Mouse (Mus musculus): ENCODE measurements around the gene Cd276. TPM values are rescaled to one million over a fixed set of nuclear protein-coding genes. Genes with fewer than 3 reads are reported as not detected.

Cd276 gene
- polyA plus RNA-seq, 1 experiment, result 64.1 TPM

DNA sequence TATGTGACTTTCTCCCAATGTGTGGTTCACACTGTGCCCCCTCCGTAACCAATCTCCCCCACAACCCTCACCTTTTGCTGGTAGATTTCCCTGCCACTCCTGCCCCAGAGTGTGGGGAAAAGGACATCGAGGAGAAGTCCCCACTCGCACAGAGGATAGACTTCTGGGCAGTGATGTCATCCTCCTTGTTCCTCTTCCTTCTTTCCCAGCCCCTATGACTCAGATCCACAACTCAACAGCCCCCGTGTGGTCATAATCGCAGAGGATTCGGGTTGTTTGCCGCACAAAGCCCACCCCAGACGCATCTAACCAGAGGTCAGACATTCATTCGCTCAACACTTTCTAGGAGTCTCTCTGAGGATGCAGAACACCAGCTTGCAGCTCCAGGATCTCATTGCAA is 3.2 kb downstream of the Cd276 start:
- no peak overlapping the region for H3K4me3 ChIP-seq (ENCODE audit: insufficient read depth, low read length)
- peaks cover 19% of the 10 kb centered on the region for H3K4me1 ChIP-seq (ENCODE audit: control insufficient read depth, insufficient read depth, low read length)
- no peak for TF ChIP-seq CTCF (IDR thresholded peaks at IDR 0.05; ENCODE audit: borderline replicate concordance, insufficient read depth, low read length)
- no peak for TF ChIP-seq POLR2A (IDR thresholded peaks at IDR 0.05; ENCODE audit: low read depth, low read length)
- no peak overlapping the region for H3K27ac ChIP-seq (ENCODE audit: insufficient read depth, low read length)

DNA sequence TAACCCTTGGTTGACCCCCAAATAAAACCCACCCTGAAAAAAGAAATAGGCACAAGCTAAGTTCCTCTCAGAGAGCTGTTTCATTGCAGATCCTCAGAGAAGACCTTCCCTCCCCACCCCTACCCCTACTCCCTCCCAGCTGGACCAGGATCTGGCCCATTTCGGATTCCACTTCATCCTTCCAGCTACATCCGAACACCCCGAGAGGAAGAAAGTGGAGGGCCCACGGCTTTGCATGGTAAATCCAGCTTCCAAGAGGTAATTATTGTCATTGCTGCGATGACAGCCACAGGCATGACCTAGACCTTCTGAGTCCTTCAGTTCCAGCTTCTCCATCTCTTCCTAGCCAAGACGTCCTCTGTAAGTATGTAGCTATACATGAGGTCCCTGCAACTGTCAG is 4.3 kb downstream of the Cd276 start:
- no peak overlapping the region for H3K4me3 ChIP-seq (ENCODE audit: insufficient read depth, low read length)
- no peak overlapping the region for H3K27ac ChIP-seq (ENCODE audit: insufficient read depth, low read length)
- peaks cover 20% of the 10 kb centered on the region for H3K4me1 ChIP-seq (ENCODE audit: control insufficient read depth, insufficient read depth, low read length)
- no peak for TF ChIP-seq POLR2A (IDR thresholded peaks at IDR 0.05; ENCODE audit: low read depth, low read length)
- TF ChIP-seq CTCF (IDR thresholded peaks at IDR 0.05; ENCODE audit: borderline replicate concordance, insufficient read depth, low read length), result no peak

DNA sequence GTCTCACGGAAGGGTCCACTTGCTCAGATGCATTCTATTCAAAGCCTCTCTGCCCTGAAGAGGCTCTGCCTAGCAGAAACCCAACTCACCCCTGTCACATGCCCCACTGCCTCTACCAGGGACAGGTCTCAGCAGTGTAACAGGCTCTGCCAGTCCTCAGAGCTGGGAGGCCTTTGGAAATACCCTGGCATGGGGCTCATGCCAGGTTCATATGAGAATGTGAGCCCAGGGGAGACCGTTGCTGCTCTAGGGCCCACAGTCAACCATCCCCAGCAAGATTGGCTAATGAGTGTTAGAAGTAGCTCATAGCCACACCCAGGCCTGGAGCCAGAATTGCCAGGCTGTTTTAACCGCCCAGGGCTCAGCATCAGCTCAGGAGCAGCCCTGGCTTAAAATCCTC is 5.5 kb downstream of the Cd276 start:
- H3K4me1 ChIP-seq (ENCODE audit: control insufficient read depth, insufficient read depth, low read length), result peaks cover 18% of the 10 kb centered on the region
- no peak overlapping the region for H3K4me3 ChIP-seq (ENCODE audit: insufficient read depth, low read length)
- H3K27ac ChIP-seq (ENCODE audit: insufficient read depth, low read length), result no peak overlapping the region
- TF ChIP-seq POLR2A (IDR thresholded peaks at IDR 0.05; ENCODE audit: low read depth, low read length) (no peak), CTCF (IDR thresholded peaks at IDR 0.05; ENCODE audit: borderline replicate concordance, insufficient read depth, low read length) (no peak)

DNA sequence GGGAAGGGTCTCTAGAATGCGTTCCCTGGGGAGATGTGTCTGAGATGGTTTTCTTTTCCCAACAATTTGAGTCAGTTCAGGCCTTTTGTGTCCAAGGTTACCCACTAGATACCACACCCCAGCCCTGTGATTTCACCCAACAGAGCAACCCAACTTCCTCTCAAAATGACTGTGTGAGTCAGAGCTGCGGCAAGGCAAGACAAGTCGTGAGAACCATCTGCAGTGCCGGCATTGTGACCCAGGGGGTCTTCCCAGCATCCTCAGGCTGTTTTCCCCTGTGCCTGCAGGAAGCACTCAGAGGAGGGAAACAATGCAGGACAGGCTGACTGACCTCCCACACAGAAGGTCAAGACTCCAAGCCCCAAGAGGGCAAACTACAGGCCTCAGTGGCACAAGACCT is 6.3 kb downstream of the Cd276 start:
- H3K4me3 ChIP-seq (ENCODE audit: insufficient read depth, low read length), result no peak overlapping the region
- peak overlapping the region; percentile 53; the same call in 1 of the 2 replicates for H3K27ac ChIP-seq (ENCODE audit: insufficient read depth, low read length)
- peaks cover 18% of the 10 kb centered on the region for H3K4me1 ChIP-seq (ENCODE audit: control insufficient read depth, insufficient read depth, low read length)
- TF ChIP-seq CTCF (IDR thresholded peaks at IDR 0.05; ENCODE audit: borderline replicate concordance, insufficient read depth, low read length) (no peak), POLR2A (IDR thresholded peaks at IDR 0.05; ENCODE audit: low read depth, low read length) (no peak)

DNA sequence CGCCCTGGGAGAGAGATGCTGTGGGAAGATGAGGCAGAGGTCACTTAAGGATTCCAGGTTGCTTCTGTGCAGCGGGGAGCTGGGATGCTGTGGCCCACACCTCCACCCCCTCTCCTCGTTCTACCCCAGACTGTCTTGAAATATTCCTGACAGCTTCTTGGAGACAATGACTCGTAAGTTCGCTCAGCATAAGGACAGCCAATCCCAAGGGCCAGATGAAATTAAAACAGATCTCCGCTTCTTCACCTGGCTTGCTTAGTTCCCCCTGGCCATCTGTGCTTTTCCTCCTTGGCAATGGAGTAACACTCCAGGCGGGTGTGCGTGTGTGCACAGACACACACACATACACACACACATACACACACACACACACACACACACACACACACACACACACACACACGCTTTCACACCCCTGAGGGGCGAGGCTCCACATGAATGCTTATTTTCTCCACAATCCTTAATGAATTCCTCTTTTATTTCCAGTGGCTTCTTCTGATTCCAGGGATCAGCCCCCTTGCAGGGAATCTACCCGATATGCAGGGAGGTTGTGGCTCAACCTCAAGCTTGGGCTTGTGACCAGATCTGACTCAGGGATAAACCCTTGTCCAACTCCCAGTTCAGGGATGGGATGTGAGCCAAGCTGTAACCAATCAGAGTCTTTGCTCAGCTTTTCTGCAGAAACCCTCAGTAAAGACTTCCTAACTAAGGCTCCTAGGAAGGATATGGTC is 8.4 kb downstream of the Cd276 start:
- TF ChIP-seq POLR2A (IDR thresholded peaks at IDR 0.05; ENCODE audit: low read depth, low read length), result no peak
- no peak for TF ChIP-seq CTCF (IDR thresholded peaks at IDR 0.05; ENCODE audit: borderline replicate concordance, insufficient read depth, low read length)
- peaks cover 22% of the 10 kb centered on the region for H3K4me1 ChIP-seq (ENCODE audit: control insufficient read depth, insufficient read depth, low read length)

DNA sequence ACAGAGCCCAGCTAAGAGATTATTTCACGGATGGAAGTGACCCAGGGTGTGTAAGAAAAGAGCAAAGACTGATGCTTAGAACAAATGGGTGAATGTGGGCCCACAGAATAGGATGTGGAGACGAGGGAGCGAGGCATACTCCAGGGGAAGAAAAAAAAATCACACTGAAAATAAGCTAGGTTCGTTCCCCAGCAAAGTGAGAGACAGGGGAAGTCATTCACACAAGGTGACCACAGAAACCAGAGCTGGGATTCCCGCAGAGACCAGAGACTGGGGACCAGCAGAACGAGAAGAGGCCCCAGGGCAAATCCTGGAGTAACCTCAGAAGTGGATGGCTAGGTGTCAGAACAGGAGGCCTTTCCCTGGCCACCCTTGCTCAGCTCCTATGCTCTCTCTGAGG is 9.8 kb downstream of the Cd276 start:
- no peak for TF ChIP-seq POLR2A (IDR thresholded peaks at IDR 0.05; ENCODE audit: low read depth, low read length)
- TF ChIP-seq CTCF (IDR thresholded peaks at IDR 0.05; ENCODE audit: borderline replicate concordance, insufficient read depth, low read length), result no peak
- no peak overlapping the region for H3K4me3 ChIP-seq (ENCODE audit: insufficient read depth, low read length)
- H3K4me1 ChIP-seq (ENCODE audit: control insufficient read depth, insufficient read depth, low read length), result peaks cover 26% of the 10 kb centered on the region
- H3K27ac ChIP-seq (ENCODE audit: insufficient read depth, low read length), result no peak overlapping the region

More for the DNA sequence above, 8.4 kb downstream of the Cd276 start:
- H3K27ac ChIP-seq (ENCODE audit: insufficient read depth, low read length), result peak overlapping the region; percentile 55
- H3K4me3 ChIP-seq (ENCODE audit: insufficient read depth, low read length), result no peak overlapping the region

DNA sequence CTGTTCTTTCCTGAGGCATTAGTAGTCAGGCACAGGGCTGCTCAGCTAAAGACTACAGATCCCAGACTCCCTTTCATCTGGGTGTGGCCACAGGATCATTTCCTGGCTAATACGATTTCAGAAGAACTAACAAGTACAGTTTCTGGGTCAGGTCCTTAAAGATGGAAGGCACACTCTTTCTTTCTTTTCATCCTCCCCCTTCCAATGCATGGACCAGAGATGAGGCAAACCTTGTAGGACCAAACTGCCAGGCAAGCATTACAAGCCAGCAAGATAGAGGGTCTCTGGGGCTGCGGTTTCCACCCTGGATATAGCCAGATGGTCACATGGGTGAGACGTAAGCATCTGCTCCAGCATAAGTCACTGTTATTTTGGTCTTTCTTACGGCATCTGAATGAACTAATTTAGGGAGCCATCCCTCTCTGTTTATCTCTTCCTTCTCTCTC is 10.3 kb downstream of the Cd276 start:
- TF ChIP-seq CTCF (IDR thresholded peaks at IDR 0.05; ENCODE audit: borderline replicate concordance, insufficient read depth, low read length), result no peak
- Histone ChIP-seq H3K27ac (ENCODE audit: insufficient read depth, low read length) (no peak overlapping the region), H3K4me3 (ENCODE audit: insufficient read depth, low read length) (no peak overlapping the region), H3K4me1 (ENCODE audit: control insufficient read depth, insufficient read depth, low read length) (peaks cover 26% of the 10 kb centered on the region)

DNA sequence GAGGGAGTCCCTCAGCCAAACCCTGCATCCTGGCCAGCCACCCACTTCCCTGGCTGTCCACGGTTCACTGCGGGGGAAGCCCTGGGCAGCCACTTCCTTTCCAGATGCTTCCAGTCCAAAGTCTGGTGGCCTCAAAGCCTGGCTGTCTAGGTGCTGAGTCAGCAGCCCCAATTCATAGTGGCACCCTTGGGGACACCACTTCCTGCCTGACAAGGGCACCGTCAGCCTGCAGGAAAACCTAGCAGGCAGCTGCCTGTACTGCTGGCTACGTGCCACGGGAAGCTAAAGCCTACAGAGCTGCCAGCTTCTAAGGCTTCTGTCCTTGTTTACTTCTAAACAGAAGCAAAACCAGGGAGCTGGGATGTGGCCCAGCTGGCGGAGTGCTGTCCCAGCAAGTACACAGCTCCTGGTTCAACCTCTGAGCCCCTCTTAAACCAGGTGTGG is 13.3 kb downstream of the Cd276 start:
- no peak overlapping the region for H3K4me3 ChIP-seq (ENCODE audit: insufficient read depth, low read length)
- H3K4me1 ChIP-seq (ENCODE audit: control insufficient read depth, insufficient read depth, low read length), result peaks cover 11% of the 10 kb centered on the region; the same call in 1 of the 2 replicates
- TF ChIP-seq POLR2A (IDR thresholded peaks at IDR 0.05; ENCODE audit: low read depth, low read length) (no peak), CTCF (IDR thresholded peaks at IDR 0.05; ENCODE audit: borderline replicate concordance, insufficient read depth, low read length) (no peak)
- H3K27ac ChIP-seq (ENCODE audit: insufficient read depth, low read length), result no peak overlapping the region

DNA sequence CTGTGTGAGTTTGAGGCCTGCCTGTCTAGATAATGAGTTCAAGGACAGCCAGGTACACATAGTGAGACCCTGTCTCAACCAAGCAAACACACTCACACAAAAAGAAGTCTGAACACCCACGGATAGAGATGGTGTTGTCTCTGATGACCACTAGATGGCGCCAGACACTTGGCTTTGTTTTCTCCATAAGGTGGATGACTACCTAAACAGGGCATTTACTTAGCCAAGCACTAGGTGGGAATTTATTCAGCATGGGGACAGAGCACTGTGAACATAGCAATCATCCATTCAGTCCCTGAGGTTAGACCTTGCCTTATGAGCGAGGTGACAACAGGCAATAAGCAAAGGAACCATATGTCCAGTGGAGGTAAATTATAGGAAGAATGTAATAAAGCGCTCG is 15.4 kb downstream of the Cd276 start:
- TF ChIP-seq CTCF (IDR thresholded peaks at IDR 0.05; ENCODE audit: borderline replicate concordance, insufficient read depth, low read length), result peak; percentile 26; the same call in 1 of the 2 replicates
- no peak for TF ChIP-seq POLR2A (IDR thresholded peaks at IDR 0.05; ENCODE audit: low read depth, low read length)
- peaks cover 8% of the 10 kb centered on the region; the same call in 1 of the 2 replicates for H3K4me1 ChIP-seq (ENCODE audit: control insufficient read depth, insufficient read depth, low read length)
- H3K4me3 ChIP-seq (ENCODE audit: insufficient read depth, low read length), result no peak overlapping the region

DNA sequence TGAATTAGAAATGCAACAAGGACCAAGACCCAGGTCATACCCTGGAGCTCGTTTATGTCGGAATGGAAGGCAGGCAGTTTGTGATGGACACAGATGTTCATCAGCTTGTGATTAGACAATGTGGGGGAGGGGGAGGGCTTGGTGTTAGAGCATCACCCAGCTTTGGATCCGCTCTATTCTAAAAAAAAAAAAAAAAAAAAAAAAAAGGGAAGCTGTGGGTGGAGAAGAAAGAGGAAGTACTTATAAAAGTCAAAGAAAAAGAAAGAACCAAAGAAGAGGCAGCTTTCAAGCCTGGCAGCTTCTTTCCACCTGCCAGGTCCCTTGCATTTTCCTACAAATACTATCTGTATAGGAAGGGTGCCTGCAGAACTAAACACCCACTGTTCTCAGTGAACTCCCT is 17.5 kb downstream of the Cd276 start:
- no peak for TF ChIP-seq POLR2A (IDR thresholded peaks at IDR 0.05; ENCODE audit: low read depth, low read length)
- TF ChIP-seq CTCF (IDR thresholded peaks at IDR 0.05; ENCODE audit: borderline replicate concordance, insufficient read depth, low read length), result no peak
- Histone ChIP-seq H3K27ac (ENCODE audit: insufficient read depth, low read length) (no peak overlapping the region), H3K4me1 (ENCODE audit: control insufficient read depth, insufficient read depth, low read length) (peaks cover 8% of the 10 kb centered on the region; the same call in 1 of the 2 replicates), H3K4me3 (ENCODE audit: insufficient read depth, low read length) (no peak overlapping the region)

More for the DNA sequence above, 15.4 kb downstream of the Cd276 start:
- no peak overlapping the region for H3K27ac ChIP-seq (ENCODE audit: insufficient read depth, low read length)

Data from embryonic fibroblast, embryonic 13.5 days (primary cell).